Mouse (Mus musculus) liver, adult 2 months (tissue): Measurements from ENCODE around the gene Flywch1. TPM values are rescaled to one million over a fixed set of nuclear protein-coding genes. Genes with fewer than 3 reads are reported as not detected.

Source experiments
- DNase-seq: peaks from one replicate; pipeline ENCODE4 v3.0.0-alpha.2; 2011; ENCODE audit warnings: low read depth, low spot score; ENCODE audit errors: extremely low read depth
- H3K27ac ChIP-seq: fragments of 200-500 bp; replicated peaks from 2 replicates; pipeline ENCODE4 v1.5.1; 2012; ENCODE audit warnings: low read depth, mild to moderate bottlenecking, control low read depth, inconsistent platforms, low read length; ENCODE audit not compliant: insufficient read depth
- H3K27me3 ChIP-seq: fragments of 200-500 bp; 2 replicates; pipeline ENCODE4 v1.6.1; 2012; ENCODE audit warnings: mild to moderate bottlenecking, moderate library complexity, low read length, inconsistent platforms; ENCODE audit not compliant: control insufficient read depth, insufficient read depth
- H3K36me3 ChIP-seq: fragments of 200-500 bp; 2 replicates; pipeline ENCODE4 v1.6.1; 2012; ENCODE audit warnings: low read length, inconsistent platforms; ENCODE audit not compliant: control insufficient read depth, insufficient read depth
- H3K4me1 ChIP-seq: fragments of 200-500 bp; 2 replicates; pipeline ENCODE4 v1.6.1; 2011; ENCODE audit warnings: low read length; ENCODE audit not compliant: control insufficient read depth, insufficient read depth
- H3K4me3 ChIP-seq: fragments of 200-500 bp; 2 replicates; pipeline ENCODE4 v1.5.1; 2011; ENCODE audit warnings: low read depth, mild to moderate bottlenecking, control low read depth, low read length, moderate library complexity; ENCODE audit not compliant: insufficient read depth
- H3K79me2 ChIP-seq: fragments of 200-500 bp; 2 replicates; pipeline ENCODE4 v1.6.1; 2012; ENCODE audit warnings: inconsistent platforms, mild to moderate bottlenecking, low read length, moderate library complexity; ENCODE audit not compliant: control insufficient read depth, insufficient read depth
- H3K9ac ChIP-seq: fragments of 200-500 bp; 2 replicates; pipeline ENCODE4 v1.6.1; 2012; ENCODE audit warnings: low read depth, mild to moderate bottlenecking, control low read depth, inconsistent platforms, low read length
- CTCF ChIP-seq: fragments of 200-500 bp; IDR thresholded peaks from 2 replicates; pipeline ENCODE4 v1.5.1; 2011; ENCODE audit warnings: low read depth, low read length, control low read depth
- POLR2A ChIP-seq: fragments of 200-500 bp; IDR thresholded peaks from 2 replicates; pipeline ENCODE4 v1.6.1; 2011; ENCODE audit warnings: low read length, control low read depth; ENCODE audit not compliant: insufficient read depth; ENCODE audit errors: extremely low read depth
- WGBS: fragments of 180-500 bp; shearing (Covaris S2); methylation state at CpG from one replicate; pipeline ENCODE4 v1.1.7; 2018; 5-methylcytosine and 5-hydroxymethylcytosine counted together
- polyA plus RNA-seq: library from polyadenylated mRNA; depleted of rRNA; stranded (reverse); fragments of >200 nt; gene quantifications from 2 replicates; pipeline ENCODE4 v1.2.3, GENCODE M21; 2012
- total RNA-seq: library from RNA; depleted of rRNA; stranded (reverse); fragments of >200 nt; gene quantifications from 2 replicates; pipeline ENCODE4 v1.2.3, GENCODE M21; 2014

Gene Flywch1
- total and polyA plus RNA-seq, 2 experiments = 11.1 to 13.8 TPM

GRCm38 (mm10) chr17:23741359-23742209, 29.8 kb downstream of the Flywch1 start:
- no peak for TF ChIP-seq POLR2A
- no peak for TF ChIP-seq CTCF
- Histone ChIP-seq H3K4me1 (peaks cover 2% of the 10 kb centered on the region; the same call in 1 of the 2 replicates), H3K9ac (no peak overlapping the region), H3K79me2 (no peaks in the 10 kb centered on the region), H3K36me3 (no peaks in the 10 kb centered on the region), H3K27me3 (peaks cover 35% of the 10 kb centered on the region), H3K4me3 (no peak overlapping the region), H3K27ac (no peak overlapping the region)
- DNase-seq = no peak
- WGBS = 44% methylated on average over 38 of the region's 38 CpGs

DNA sequence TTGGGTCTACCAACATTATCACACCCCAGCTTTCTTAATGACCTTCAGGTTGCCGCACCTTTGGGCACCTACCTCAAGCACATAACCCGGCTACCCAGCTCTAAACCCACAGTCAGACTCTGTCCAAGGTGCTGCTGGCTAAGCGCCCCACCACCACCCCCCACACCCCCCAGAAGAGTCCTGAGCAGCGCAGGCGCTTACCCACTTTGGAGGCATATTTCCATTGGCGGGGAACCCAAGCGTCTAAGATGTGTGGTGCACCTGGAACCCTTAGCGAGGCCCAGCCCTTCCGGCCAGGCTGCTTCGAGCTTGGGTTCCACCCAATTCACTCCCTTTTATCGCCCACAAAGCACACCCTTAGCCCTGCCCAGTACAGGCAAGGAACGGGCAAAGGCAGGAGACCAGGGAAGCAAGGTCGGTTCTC, 30.8 kb downstream of the Flywch1 start, which contains the start of gene Paqr4:
Gene Paqr4 (minus strand): TSS at position 270 of the 424 bp plus-strand sequence.
- H3K79me2 ChIP-seq = no peaks in the 10 kb centered on the region
- TF ChIP-seq POLR2A = no peak
- no peak for TF ChIP-seq CTCF
- peaks cover 2% of the 10 kb centered on the region; the same call in 1 of the 2 replicates for H3K4me1 ChIP-seq
- peaks cover 27% of the 10 kb centered on the region for H3K27me3 ChIP-seq
- peak within 1 kb of the TSS; percentile 67 for H3K4me3 ChIP-seq
- 12% methylated on average over 13 of the region's 13 CpGs for WGBS
- peak within 1 kb of the TSS; percentile 66 for H3K9ac ChIP-seq
- no peaks in the 10 kb centered on the region for H3K36me3 ChIP-seq
- H3K27ac ChIP-seq = no peak within 1 kb of the TSS
- DNase-seq = no peak

GRCm38 (mm10) chr17:23740136-23740584, 31.2 kb downstream of the Flywch1 start:
- H3K79me2 ChIP-seq = no peaks in the 10 kb centered on the region
- H3K27ac ChIP-seq = no peak overlapping the region
- H3K36me3 ChIP-seq = no peaks in the 10 kb centered on the region
- TF ChIP-seq CTCF (no peak), POLR2A (0 out of 2 replicates have a peak, but pooled peaks have one; percentile 36)
- peak overlapping the region; percentile 66 for H3K9ac ChIP-seq
- peak; percentile 48 for DNase-seq
- H3K4me3 ChIP-seq = peak overlapping the region; percentile 67
- under 1% methylated on average over 46 of the region's 46 CpGs for WGBS
- H3K4me1 ChIP-seq = peaks cover 2% of the 10 kb centered on the region; the same call in 1 of the 2 replicates
- H3K27me3 ChIP-seq = peaks cover 23% of the 10 kb centered on the region

- Histone ChIP-seq H3K36me3 (no peaks in the 10 kb centered on the region), H3K4me1 (peaks cover 2% of the 10 kb centered on the region; the same call in 1 of the 2 replicates), H3K4me3 (peak overlapping the region; percentile 67), H3K27me3 (peaks cover 16% of the 10 kb centered on the region), H3K27ac (no peak overlapping the region), H3K9ac (peak overlapping the region; percentile 66), H3K79me2 (no peaks in the 10 kb centered on the region)
- DNase-seq = no peak
- 11% methylated on average over 48 of the region's 48 CpGs for WGBS
- TF ChIP-seq CTCF (no peak), POLR2A (no peak)
These were observed 31.9 kb downstream of the Flywch1 start for GRCm38 (mm10) chr17:23739202-23740135.

GRCm38 (mm10) chr17:23738836-23739201, 32.6 kb downstream of the Flywch1 start:
- Histone ChIP-seq H3K4me3 (no peak overlapping the region), H3K27me3 (peaks cover 15% of the 10 kb centered on the region), H3K36me3 (no peaks in the 10 kb centered on the region), H3K79me2 (no peaks in the 10 kb centered on the region), H3K4me1 (peaks cover 2% of the 10 kb centered on the region; the same call in 1 of the 2 replicates), H3K27ac (no peak overlapping the region), H3K9ac (no peak overlapping the region)
- TF ChIP-seq CTCF = no peak
- TF ChIP-seq POLR2A = no peak
- no peak for DNase-seq
- WGBS = 74% methylated on average over 2 of the region's 2 CpGs
